Mouse (Mus musculus) kidney, embryonic 14.5 days (tissue): ENCODE results near the gene Lrrc37a. TPM values are rescaled to one million over a fixed set of nuclear protein-coding genes. Genes with fewer than 3 reads are reported as not detected.
"Not testable (repeated sequence)": the region's sequence is repeated elsewhere in the genome, so short reads cannot be mapped to it uniquely, and the experiment has no call there.

Source experiments
- ATAC-seq: fragments of 200-750 bp; cut with Nextera tagmentation; 2 replicates; pipeline ENCODE4 v1.8.0; 2017; ENCODE audit warnings: moderate number of reproducible peaks, mild to moderate bottlenecking, moderate TSS enrichment, moderate library complexity; ENCODE audit not compliant: low FRiP score, low TSS enrichment
- H3K27ac ChIP-seq: fragments of 300-500 bp; sonication (generic); 2 replicates; pipeline ENCODE4 v1.5.1; 2014; ENCODE audit warnings: low read depth, mild to moderate bottlenecking, low read length, moderate library complexity, mixed read lengths
- H3K27me3 ChIP-seq: fragments of 300-500 bp; sonication (generic); 2 replicates; pipeline ENCODE4 v1.6.1; 2014; ENCODE audit warnings: mild to moderate bottlenecking, low read length; ENCODE audit not compliant: control insufficient read depth, insufficient read depth
- H3K36me3 ChIP-seq: fragments of 300-500 bp; sonication (generic); 2 replicates; pipeline ENCODE4 v1.6.1; 2014; ENCODE audit warnings: low read length, mixed read lengths; ENCODE audit not compliant: control insufficient read depth, insufficient read depth
- H3K4me1 ChIP-seq: fragments of 300-500 bp; sonication (generic); 2 replicates; pipeline ENCODE4 v1.6.1; 2014; ENCODE audit warnings: low read length, mixed read lengths; ENCODE audit not compliant: control insufficient read depth, insufficient read depth
- H3K4me2 ChIP-seq: fragments of 300-500 bp; sonication (generic); replicated peaks from 2 replicates; pipeline ENCODE4 v1.6.1; 2014; ENCODE audit warnings: low read depth, mild to moderate bottlenecking, low read length
- H3K4me3 ChIP-seq: fragments of 300-500 bp; sonication (generic); 2 replicates; pipeline ENCODE4 v1.5.1; 2014; ENCODE audit warnings: mild to moderate bottlenecking, low read length
- H3K9ac ChIP-seq: fragments of 300-500 bp; sonication (generic); 2 replicates; pipeline ENCODE4 v1.6.1; 2014; ENCODE audit warnings: low read depth, mild to moderate bottlenecking, low read length, moderate library complexity
- H3K9me3 ChIP-seq: fragments of 300-500 bp; sonication (generic); 2 replicates; pipeline ENCODE4 v1.6.1; 2016; ENCODE audit warnings: low read length; ENCODE audit not compliant: control insufficient read depth
- WGBS: fragments of 180-500 bp; shearing (Covaris S2); extraction: QIAGEN DNeasy Blood & Tissue Kit; methylation state at CpG from one replicate; pipeline ENCODE4 v1.1.7; 2014; 5-methylcytosine and 5-hydroxymethylcytosine counted together
- polyA plus RNA-seq: library from polyadenylated mRNA; unstranded; fragments of >200 nt; fragmentation: Nextera tagmentation; extraction: Ambion mirVana; gene quantifications from 2 replicates; pipeline ENCODE4 v1.2.1, GENCODE M21; 2014

Lrrc37a gene
- polyA plus RNA-seq, result not detected in 2 replicates

- H3K36me3 ChIP-seq, result no peaks in the 10 kb centered on the region
- H3K4me3 ChIP-seq, result no peak within 1 kb of the TSS
- H3K4me1 ChIP-seq, result no peaks in the 10 kb centered on the region
- 93% methylated on average over 12 of the region's 12 CpGs for WGBS
- ATAC-seq, result no peak
- no peaks in the 10 kb centered on the region for H3K27me3 ChIP-seq
- no peak within 1 kb of the TSS for H3K9ac ChIP-seq
- no peaks in the 10 kb centered on the region for H3K9me3 ChIP-seq
- no peak within 1 kb of the TSS for H3K4me2 ChIP-seq
- no peak within 1 kb of the TSS for H3K27ac ChIP-seq
Observed at GRCm38 (mm10) chr11:103504497-103504896, at the start of gene Lrrc37a. Gene Lrrc37a, minus strand, starts transcription at chr11:103504597.

- 17% methylated on average over 1 of the region's 1 CpGs for WGBS
- not testable (repeated sequence) for H3K4me1 ChIP-seq, H3K9ac ChIP-seq, H3K4me3 ChIP-seq, H3K27me3 ChIP-seq, ATAC-seq, H3K27ac ChIP-seq, H3K36me3 ChIP-seq, H3K4me2 ChIP-seq, H3K9me3 ChIP-seq
Observed at GRCm38 (mm10) chr11:103534973-103535372, 30.6 kb upstream of the Lrrc37a start.

- ATAC-seq, result no peak
- 81% methylated on average over 2 of the region's 2 CpGs for WGBS
- Histone ChIP-seq H3K4me1 (no peaks in the 10 kb centered on the region), H3K36me3 (no peaks in the 10 kb centered on the region), H3K4me2 (no peak overlapping the region), H3K4me3 (no peak overlapping the region), H3K27ac (no peak overlapping the region), H3K9ac (no peak overlapping the region), H3K27me3 (no peaks in the 10 kb centered on the region), H3K9me3 (0 out of 2 replicates have a peak, but pooled peaks cover 2% of the 10 kb centered on the region)
Observed at GRCm38 (mm10) chr11:103512111-103512510, 7.7 kb upstream of the Lrrc37a start.

- Histone ChIP-seq H3K9ac (no peak overlapping the region), H3K4me3 (no peak overlapping the region), H3K27ac (no peak overlapping the region), H3K4me2 (no peak overlapping the region), H3K27me3 (no peaks in the 10 kb centered on the region), H3K9me3 (no peaks in the 10 kb centered on the region), H3K36me3 (no peaks in the 10 kb centered on the region), H3K4me1 (no peaks in the 10 kb centered on the region)
- ATAC-seq, result no peak
- WGBS, result 77% methylated on average over 7 of the region's 7 CpGs
Observed at GRCm38 (mm10) chr11:103464443-103464842, 40.0 kb downstream of the Lrrc37a start.

GRCm38 (mm10) chr11:103451105-103451504, 53.3 kb downstream of the Lrrc37a start:
- H3K4me2 ChIP-seq, ATAC-seq, H3K27me3 ChIP-seq, H3K9me3 ChIP-seq, H3K36me3 ChIP-seq, H3K4me1 ChIP-seq, H3K27ac ChIP-seq, H3K9ac ChIP-seq, H3K4me3 ChIP-seq: not testable (repeated sequence)
- 75% methylated on average over 1 of the region's 1 CpGs for WGBS

- H3K36me3 ChIP-seq, H3K27ac ChIP-seq, H3K4me1 ChIP-seq, H3K27me3 ChIP-seq, H3K9ac ChIP-seq, H3K4me2 ChIP-seq, ATAC-seq, H3K9me3 ChIP-seq, H3K4me3 ChIP-seq: not testable (repeated sequence)
- 92% methylated on average over 14 of the region's 14 CpGs for WGBS
Observed at GRCm38 (mm10) chr11:103449721-103450120, 54.7 kb downstream of the Lrrc37a start.

GRCm38 (mm10) chr11:103443678-103444077, 60.7 kb downstream of the Lrrc37a start:
- Histone ChIP-seq H3K4me1 (no peaks in the 10 kb centered on the region), H3K36me3 (no peaks in the 10 kb centered on the region), H3K27me3 (no peaks in the 10 kb centered on the region), H3K4me3 (no peak overlapping the region), H3K9me3 (no peaks in the 10 kb centered on the region), H3K4me2 (no peak overlapping the region), H3K9ac (no peak overlapping the region), H3K27ac (no peak overlapping the region)
- ATAC-seq, result no peak
- 91% methylated on average over 3 of the region's 3 CpGs for WGBS

GRCm38 (mm10) chr11:103436282-103436681, 68.1 kb downstream of the Lrrc37a start:
- H3K9me3 ChIP-seq, result no peaks in the 10 kb centered on the region
- H3K4me3 ChIP-seq, result no peak overlapping the region
- no peak overlapping the region for H3K9ac ChIP-seq
- no peaks in the 10 kb centered on the region for H3K36me3 ChIP-seq
- no peaks in the 10 kb centered on the region for H3K27me3 ChIP-seq
- 86% methylated on average over 5 of the region's 5 CpGs for WGBS
- no peak overlapping the region for H3K4me2 ChIP-seq
- H3K27ac ChIP-seq, result no peak overlapping the region
- no peaks in the 10 kb centered on the region for H3K4me1 ChIP-seq
- no peak for ATAC-seq

GRCm38 (mm10) chr11:103425031-103425430, 79.4 kb downstream of the Lrrc37a start:
- Histone ChIP-seq H3K27ac (no peak overlapping the region), H3K27me3 (no peaks in the 10 kb centered on the region), H3K4me2 (no peak overlapping the region), H3K4me3 (no peak overlapping the region), H3K9me3 (no peaks in the 10 kb centered on the region), H3K36me3 (no peaks in the 10 kb centered on the region), H3K9ac (no peak overlapping the region), H3K4me1 (no peaks in the 10 kb centered on the region)
- 24% methylated on average over 5 of the region's 5 CpGs for WGBS
- ATAC-seq, result no peak
